Mouse (Mus musculus): Measurements from ENCODE around the gene Sobp. TPM values are rescaled to one million over a fixed set of nuclear protein-coding genes. Genes with fewer than 3 reads are reported as not detected.

Gene Sobp
- total RNA-seq, 1 experiment from 2014 or later = not detected

GRCm38 (mm10) chr10:43166817-43167216, 7.5 kb downstream of the Sobp start:
- ATAC-seq (replicated peaks in 1 of 2; ENCODE audit: insufficient read depth in 1 of 2, low FRiP score in 2 of 2, low TSS enrichment in 1 of 2, low read depth in 1 of 2, poor library complexity in 2 of 2, severe bottlenecking in 2 of 2) = no peak

- ATAC-seq (replicated peaks in 1 of 2; ENCODE audit: insufficient read depth in 1 of 2, low FRiP score in 2 of 2, low TSS enrichment in 1 of 2, low read depth in 1 of 2, poor library complexity in 2 of 2, severe bottlenecking in 2 of 2) = no peak
Observed at GRCm38 (mm10) chr10:43166146-43166545, 8.2 kb downstream of the Sobp start.

DNA sequence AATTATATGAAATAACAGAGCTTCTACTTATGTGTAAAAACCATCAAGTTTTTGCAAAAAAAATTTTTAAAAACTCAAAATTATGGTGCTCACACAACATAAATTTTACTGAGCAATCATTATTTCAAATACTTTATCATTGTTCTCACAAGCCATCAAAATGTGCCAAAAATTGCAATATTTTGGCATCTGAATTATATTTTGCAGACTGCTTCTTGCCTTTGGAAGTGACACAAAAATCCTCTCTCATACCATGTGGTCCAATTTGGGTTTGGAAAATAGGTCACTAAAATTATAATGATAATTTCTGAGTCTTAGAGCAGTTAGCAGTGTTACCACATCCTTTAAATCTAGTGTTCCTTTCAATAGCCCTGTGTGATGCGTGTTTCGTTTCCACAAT, 9.9 kb downstream of the Sobp start:
- no peak for ATAC-seq (replicated peaks in 1 of 2; ENCODE audit: insufficient read depth in 1 of 2, low FRiP score in 2 of 2, low TSS enrichment in 1 of 2, low read depth in 1 of 2, poor library complexity in 2 of 2, severe bottlenecking in 2 of 2)

GRCm38 (mm10) chr10:43162318-43162717, 12.0 kb downstream of the Sobp start:
- ATAC-seq (replicated peaks in 1 of 2; ENCODE audit: insufficient read depth in 1 of 2, low FRiP score in 2 of 2, low TSS enrichment in 1 of 2, low read depth in 1 of 2, poor library complexity in 2 of 2, severe bottlenecking in 2 of 2) = no peak

- ATAC-seq (replicated peaks in 1 of 2; ENCODE audit: insufficient read depth in 1 of 2, low FRiP score in 2 of 2, low TSS enrichment in 1 of 2, low read depth in 1 of 2, poor library complexity in 2 of 2, severe bottlenecking in 2 of 2) = no peak
Observed at GRCm38 (mm10) chr10:43159333-43159732, 15.0 kb downstream of the Sobp start.

GRCm38 (mm10) chr10:43158917-43159316, 15.4 kb downstream of the Sobp start:
- ATAC-seq (replicated peaks in 1 of 2; ENCODE audit: insufficient read depth in 1 of 2, low FRiP score in 2 of 2, low TSS enrichment in 1 of 2, low read depth in 1 of 2, poor library complexity in 2 of 2, severe bottlenecking in 2 of 2) = no peak

- ATAC-seq (replicated peaks in 1 of 2; ENCODE audit: insufficient read depth in 1 of 2, low FRiP score in 2 of 2, low TSS enrichment in 1 of 2, low read depth in 1 of 2, poor library complexity in 2 of 2, severe bottlenecking in 2 of 2) = no peak
Observed at GRCm38 (mm10) chr10:43155046-43155560, 19.2 kb downstream of the Sobp start.

- no peak for ATAC-seq (replicated peaks in 1 of 2; ENCODE audit: insufficient read depth in 1 of 2, low FRiP score in 2 of 2, low TSS enrichment in 1 of 2, low read depth in 1 of 2, poor library complexity in 2 of 2, severe bottlenecking in 2 of 2)
Observed at GRCm38 (mm10) chr10:43152643-43153042, 21.7 kb downstream of the Sobp start.

GRCm38 (mm10) chr10:43148456-43148855, 25.9 kb downstream of the Sobp start:
- ATAC-seq (replicated peaks in 1 of 2; ENCODE audit: insufficient read depth in 1 of 2, low FRiP score in 2 of 2, low TSS enrichment in 1 of 2, low read depth in 1 of 2, poor library complexity in 2 of 2, severe bottlenecking in 2 of 2) = no peak

DNA sequence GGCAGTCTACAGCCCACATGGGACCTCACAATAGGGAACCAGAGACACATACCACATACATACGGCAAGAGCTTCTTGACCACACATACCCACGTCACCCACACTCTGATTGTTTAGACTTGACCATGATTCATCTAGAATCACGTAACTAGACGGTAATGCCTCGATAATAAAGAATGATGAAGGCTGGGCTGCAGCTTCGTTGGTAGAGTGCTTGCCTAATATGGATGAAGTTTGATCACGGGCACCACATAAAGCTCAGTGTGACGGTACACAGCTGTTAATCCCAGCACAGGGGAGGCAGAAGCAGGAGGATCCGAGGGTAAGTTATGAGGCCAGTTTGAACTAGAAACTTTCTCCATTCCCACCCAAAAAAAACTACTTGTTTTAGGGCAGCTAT, 31.2 kb downstream of the Sobp start:
- ATAC-seq (replicated peaks in 1 of 2; ENCODE audit: insufficient read depth in 1 of 2, low FRiP score in 2 of 2, low TSS enrichment in 1 of 2, low read depth in 1 of 2, poor library complexity in 2 of 2, severe bottlenecking in 2 of 2) = no peak

DNA sequence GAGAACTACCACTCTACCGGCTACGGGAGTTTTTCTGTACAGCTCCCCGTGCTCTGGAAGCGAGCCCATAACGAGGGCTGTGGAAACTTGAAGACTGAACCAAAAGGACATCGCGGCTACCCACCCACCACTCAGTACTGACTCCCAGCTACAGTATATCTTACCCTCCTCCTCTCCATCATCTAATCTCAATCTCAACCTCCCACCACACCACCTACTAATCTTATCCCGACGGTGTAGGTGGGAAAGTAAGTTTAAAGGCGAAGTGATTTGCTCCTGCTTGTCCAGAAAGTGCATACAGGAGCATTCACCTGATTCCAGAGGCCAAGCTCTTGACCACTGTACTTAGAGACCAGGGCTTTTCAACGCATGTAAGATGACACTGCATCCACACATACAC, 40.3 kb downstream of the Sobp start:
- ATAC-seq (replicated peaks in 1 of 2; ENCODE audit: insufficient read depth in 1 of 2, low FRiP score in 2 of 2, low TSS enrichment in 1 of 2, low read depth in 1 of 2, poor library complexity in 2 of 2, severe bottlenecking in 2 of 2) = no peak

DNA sequence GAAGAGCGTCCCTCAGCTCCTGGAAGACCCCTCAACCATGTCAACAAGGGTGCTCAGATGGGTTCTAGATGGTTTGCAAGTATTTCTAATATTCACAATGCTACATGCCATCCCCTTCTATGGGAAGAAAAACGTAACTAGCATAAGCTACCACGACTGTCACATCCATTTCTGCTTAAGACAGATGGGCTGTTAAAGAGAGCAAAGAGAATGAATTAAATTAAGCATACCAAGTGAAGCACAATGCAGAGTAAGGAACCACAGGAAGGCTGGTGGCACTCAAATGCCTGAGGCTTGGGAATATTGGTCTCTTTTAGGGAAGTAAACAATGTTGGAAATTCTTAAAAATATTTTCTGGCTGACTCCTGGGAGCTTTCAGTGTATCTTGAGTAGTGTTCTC, 45.6 kb downstream of the Sobp start:
- no peak for ATAC-seq (replicated peaks in 1 of 2; ENCODE audit: insufficient read depth in 1 of 2, low FRiP score in 2 of 2, low TSS enrichment in 1 of 2, low read depth in 1 of 2, poor library complexity in 2 of 2, severe bottlenecking in 2 of 2)

DNA sequence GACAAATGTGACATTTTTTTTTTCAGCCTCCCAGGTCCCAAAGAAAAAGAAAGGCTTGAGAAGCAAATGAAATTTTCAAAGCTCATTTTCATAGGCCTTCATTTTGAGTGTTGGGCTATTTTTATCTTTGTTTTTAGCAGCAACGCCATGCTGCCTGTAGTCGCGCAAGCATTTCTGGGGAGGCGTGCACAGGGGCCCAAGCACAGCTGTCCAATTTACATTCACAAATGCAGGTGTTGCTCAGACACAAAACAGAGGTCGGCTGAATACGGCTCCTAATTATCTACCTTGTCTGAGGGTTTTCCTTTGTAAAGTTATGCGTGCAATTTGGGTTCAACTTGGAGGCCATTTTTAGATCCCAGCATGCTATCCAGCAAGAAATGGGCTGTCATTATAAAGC, 49.8 kb downstream of the Sobp start:
- no peak for ATAC-seq (replicated peaks in 1 of 2; ENCODE audit: insufficient read depth in 1 of 2, low FRiP score in 2 of 2, low TSS enrichment in 1 of 2, low read depth in 1 of 2, poor library complexity in 2 of 2, severe bottlenecking in 2 of 2)

- ATAC-seq (replicated peaks in 1 of 2; ENCODE audit: insufficient read depth in 1 of 2, low FRiP score in 2 of 2, low TSS enrichment in 1 of 2, low read depth in 1 of 2, poor library complexity in 2 of 2, severe bottlenecking in 2 of 2) = no peak
Observed at GRCm38 (mm10) chr10:43124156-43124555, 50.2 kb downstream of the Sobp start.

DNA sequence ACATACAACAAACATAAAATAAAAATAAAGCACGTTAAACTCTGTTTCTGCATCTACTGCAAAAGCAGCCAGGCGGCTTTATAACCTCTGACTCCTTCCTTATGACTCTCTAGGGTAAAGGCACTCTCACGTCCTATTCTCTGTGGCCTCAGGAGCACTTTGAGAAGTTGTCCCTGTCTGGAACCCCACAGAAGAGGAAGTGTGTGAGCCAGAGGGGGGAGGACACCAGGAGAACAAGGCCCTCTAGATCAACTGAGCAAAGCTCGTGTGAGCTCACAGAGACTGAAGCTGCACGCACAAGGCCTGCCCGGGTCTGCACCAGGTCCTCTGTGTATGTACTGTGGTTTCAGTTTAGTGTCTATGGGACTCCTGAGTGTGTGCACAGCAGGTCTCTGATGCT, 50.9 kb downstream of the Sobp start:
- ATAC-seq (replicated peaks in 1 of 2; ENCODE audit: insufficient read depth in 1 of 2, low FRiP score in 2 of 2, low TSS enrichment in 1 of 2, low read depth in 1 of 2, poor library complexity in 2 of 2, severe bottlenecking in 2 of 2) = peak; percentile 51 to 59; a peak in 2 of 4 replicates

DNA sequence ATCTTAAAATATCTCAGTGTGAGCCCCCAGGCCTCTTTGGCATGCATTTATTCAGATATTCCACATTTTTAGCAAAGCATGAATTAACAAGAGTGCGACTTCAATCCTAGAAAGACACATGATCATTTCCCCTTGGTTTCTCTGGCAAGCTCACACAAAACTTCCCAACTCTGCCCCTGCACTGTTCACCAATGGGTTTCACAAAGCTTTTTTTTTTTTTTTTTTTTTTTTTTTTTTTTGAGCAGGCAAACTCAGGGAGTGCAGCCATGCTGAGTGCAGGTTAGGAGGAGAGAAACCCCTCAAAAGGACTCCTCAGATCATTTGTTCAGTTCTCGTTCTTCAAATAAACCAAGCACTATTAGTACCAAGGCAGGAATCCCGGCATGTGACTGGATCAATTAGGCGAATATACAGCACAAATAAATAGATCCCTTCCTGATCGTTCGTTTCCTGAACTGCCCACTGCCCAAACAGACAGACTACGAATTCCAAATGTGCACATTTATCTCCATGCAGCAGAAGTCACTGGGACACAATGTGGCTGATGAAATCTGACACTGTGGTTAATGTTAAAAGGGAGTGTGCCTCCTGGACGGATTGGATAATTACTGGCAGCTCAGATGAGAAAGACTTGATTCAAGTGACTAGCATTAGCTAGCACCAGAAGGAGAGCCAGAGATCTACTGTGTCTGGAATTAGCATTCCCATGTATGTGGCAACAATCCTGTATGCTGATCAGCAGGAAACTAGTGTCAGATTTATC, 53.5 kb downstream of the Sobp start:
- ATAC-seq (replicated peaks in 1 of 2; ENCODE audit: insufficient read depth in 1 of 2, low FRiP score in 2 of 2, low TSS enrichment in 1 of 2, low read depth in 1 of 2, poor library complexity in 2 of 2, severe bottlenecking in 2 of 2) = no peak

GRCm38 (mm10) chr10:43116083-43116927, 58.0 kb downstream of the Sobp start:
- ATAC-seq (replicated peaks in 1 of 2; ENCODE audit: insufficient read depth in 1 of 2, low FRiP score in 2 of 2, low TSS enrichment in 1 of 2, low read depth in 1 of 2, poor library complexity in 2 of 2, severe bottlenecking in 2 of 2) = no peak

DNA sequence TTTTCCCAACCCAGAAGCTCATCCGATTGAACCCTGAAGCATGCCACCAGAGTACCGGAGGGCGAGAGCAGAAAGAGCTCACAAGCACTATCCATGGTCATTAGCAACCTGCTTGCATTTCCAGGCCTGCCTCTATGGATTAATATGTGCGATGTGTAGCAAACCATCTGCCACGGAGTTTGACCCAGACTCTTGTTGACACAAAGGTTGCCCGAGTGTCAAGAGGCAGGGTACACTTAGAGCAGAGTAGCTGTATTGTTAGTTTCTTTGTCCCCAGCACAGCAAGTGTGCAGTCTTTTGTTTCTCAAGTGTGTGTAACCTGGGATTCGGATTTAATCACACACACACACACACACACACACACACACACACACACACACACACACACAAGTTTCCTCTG, 62.0 kb downstream of the Sobp start:
- no peak for ATAC-seq (replicated peaks in 1 of 2; ENCODE audit: insufficient read depth in 1 of 2, low FRiP score in 2 of 2, low TSS enrichment in 1 of 2, low read depth in 1 of 2, poor library complexity in 2 of 2, severe bottlenecking in 2 of 2)

Measured in hematopoietic stem cell, adult 5-6 weeks (primary cell).